Mouse (Mus musculus) mouse trophoblast stem cell (cell line): ENCODE measurements at regions not wholly inside any gene's neighbourhood (a gene's known extent, or its start where the extent isn't known, plus 50 kb on each side); places are given as distances from the start of the nearest gene placed in this dataset.
"Not testable (repeated sequence)": the region's sequence is repeated elsewhere in the genome, so short reads cannot be mapped to it uniquely, and the experiment has no call there.

Source experiments
- in situ Hi-C, 2 experiments: fragments of 300-500 bp; cut with MseI, MboI; formaldehyde crosslinking; loops; 2 replicates in 1 of 2; 3 replicates in 1 of 2; pipeline ENCODE4 v1.15.1; 2025

DNA sequence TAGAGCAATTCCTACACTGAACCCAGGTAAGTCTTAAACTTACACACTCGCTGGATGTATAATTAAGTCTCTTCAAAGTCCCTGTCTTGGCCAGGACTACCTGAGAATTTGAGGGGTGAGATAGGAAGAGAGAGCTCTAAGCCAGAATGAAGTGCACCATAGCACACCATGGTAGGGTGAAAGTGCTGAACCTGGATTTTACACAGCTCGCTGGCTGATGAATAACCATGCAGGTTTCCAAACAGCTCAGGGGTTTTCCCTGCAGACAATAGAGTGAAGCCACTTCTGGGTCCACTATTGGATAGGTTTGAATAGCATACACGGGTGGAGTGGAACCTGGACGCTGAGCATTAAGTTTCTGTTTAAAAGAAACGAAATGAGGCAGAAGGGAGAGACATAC lies 180.7 kb upstream of the Plxna2 start:
- in situ Hi-C loops = no loop called here

DNA sequence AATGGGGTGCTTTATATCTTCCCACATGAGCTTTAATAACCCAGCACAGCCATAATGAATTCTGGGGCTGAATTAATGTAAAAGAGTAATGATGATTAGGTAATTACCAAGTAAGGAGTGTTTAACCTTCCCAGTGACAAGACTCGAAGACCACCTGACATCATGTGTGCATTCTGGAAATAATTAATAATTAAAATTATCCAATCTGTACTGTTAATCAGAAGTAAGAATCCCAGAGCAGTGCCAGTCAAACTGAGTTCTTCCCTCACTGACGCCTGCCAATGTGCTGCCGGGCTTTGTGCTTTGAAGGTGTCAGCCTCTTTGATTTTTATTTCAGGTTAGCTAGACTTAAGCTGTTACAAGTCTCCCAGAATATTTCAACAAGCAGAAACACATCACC lies 183.0 kb upstream of the Plxna2 start:
- in situ Hi-C loops = no loop called here

DNA sequence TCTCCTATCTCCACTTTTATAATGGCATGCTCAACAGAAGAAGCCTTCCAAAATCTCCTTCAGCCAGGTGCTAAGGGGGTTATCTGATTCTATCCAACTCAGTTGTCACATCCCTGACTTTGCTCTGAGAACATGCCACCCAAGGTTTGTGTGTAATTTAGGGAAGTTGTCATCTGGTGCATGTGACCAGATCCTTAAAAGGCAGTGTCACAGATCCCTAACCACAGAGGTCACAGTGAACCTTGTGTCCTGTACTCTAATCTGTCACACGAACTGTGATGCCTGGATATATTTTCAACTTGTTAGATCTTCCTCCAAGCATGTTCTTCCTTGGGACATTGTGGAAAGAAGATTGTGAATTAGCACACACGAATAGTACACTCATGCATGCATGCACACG lies 189.4 kb upstream of the Plxna2 start:
- in situ Hi-C loops = no loop called here

DNA sequence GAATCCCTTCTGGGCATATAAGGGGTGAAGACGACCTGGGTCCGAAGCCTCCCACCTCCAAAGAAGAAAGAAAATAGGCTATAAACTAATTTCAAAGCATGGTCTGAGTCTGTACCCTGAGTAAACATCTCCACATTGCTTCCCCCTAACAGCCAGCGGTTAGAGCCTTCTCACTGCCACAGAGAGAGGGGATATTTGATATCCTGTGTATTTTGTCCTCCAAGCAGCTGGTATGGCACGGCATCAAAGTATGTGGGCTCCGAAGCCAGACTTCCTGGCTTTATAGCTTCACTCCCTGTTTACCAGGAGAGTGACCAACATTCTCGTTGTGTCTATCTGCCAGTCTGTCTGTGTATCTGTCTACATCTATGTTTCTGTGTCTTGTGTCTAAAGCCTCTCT lies 191.7 kb upstream of the Plxna2 start:
- in situ Hi-C loops = no loop called here

DNA sequence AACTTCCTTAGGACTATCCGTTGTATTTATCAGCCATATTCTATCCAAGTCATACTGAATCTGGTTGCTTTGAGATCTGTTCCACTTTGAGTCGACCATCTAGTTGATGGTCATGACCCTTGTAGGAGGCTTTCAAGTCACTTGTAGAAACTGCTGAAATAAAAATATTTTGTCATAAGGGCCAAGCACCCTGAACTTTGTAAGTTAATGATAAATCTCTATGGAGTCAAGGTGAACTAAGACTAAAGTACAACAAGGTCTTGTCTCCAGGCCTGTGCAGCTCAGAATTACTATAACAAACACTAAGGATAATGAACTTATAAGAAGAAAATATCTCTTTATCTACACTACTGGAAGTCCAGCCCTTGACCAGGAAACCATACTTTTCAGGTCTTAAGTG lies 193.8 kb upstream of the Plxna2 start:
- in situ Hi-C loops = no loop called here

DNA sequence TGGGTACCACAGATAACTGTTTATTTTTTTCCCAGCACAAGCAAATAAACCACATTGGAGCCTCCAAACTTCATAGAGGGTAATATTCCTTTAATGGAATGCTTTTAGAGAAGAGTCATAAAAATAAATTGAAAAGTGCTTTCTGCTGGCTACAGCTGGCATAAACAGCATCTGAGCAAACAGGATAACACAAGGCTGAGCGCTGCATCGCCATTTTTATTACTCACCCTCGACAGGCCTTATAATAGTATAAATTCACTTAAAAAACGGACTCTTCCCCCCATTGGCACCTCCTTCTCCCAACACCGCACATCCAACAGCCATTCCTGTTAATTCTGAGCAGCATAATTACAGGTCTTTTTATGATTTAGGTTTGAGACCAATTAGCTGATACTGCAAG lies 205.8 kb upstream of the Plxna2 start:
- in situ Hi-C loops = no loop called here

DNA sequence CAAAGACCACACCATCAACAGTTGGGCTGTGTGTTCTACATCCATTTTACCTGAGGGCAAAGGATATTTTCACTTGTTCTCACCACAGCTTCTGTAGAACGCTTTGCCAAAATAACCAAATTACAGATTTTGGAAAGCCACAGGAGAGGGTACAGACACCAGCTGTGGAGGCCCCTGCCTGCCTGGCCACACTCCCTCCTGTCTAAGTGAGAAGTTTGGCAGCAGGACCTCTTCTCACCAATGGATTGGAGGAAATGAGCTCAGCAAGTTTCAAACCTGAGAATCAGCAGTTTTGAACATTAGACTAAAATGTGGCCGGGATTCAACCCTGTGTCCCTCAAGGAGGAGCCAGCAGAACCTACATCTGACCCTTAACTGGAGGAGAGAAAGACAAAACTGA lies 206.2 kb upstream of the Plxna2 start:
- in situ Hi-C loops = no loop called here

DNA sequence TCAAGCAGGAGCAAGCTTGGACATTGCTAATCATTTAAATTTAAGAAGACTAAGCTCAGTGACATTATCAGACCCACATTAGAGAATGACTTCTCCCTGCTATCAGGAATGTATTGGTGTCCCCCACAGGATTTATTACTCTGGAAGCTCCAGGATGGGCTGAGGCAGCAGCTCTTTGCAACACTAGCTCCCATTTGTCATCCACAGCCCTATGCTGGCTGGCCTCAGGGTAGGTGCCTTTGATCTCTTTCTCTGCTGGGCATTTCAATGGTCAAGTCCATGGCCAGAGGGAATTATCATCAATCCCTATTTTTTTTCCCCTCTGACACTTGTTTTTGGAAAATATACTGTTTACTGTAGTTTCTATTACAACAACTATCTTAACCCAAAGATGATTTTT lies 218.7 kb upstream of the Plxna2 start:
- in situ Hi-C loops = no loop called here

DNA sequence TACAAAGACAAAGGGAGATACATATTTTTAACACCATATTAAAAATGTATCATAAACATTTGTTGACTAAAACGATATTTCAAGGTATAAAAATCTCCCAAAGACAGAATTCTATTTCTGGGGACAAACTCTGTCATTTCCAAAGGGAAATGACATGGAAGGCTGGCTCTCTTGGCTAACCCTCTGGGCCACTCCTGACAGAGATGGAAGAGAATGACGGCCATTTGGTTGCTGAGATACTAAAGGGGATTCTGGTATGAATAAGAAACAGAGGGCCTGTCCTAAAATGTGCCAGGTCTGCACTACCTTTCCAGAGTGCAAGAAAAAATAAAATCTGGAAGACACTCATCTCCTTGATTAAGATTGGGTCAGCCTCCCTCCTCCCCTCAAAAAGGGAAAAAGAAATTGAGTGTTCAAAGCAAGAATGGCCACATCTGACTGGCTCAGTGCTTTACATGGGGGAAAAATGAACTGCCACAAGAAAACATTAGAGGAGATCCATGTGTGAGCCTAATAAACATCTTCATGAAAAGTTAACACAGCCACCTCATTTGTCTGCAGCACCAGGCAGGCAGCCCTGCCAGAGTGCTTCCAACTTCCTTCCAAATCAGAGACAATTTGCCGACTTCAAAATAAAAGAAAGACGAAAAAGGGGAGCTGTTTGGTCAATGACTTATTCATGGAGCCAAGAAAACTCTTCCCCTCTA lies 221.1 kb upstream of the Plxna2 start:
- in situ Hi-C loops = no loop called here

DNA sequence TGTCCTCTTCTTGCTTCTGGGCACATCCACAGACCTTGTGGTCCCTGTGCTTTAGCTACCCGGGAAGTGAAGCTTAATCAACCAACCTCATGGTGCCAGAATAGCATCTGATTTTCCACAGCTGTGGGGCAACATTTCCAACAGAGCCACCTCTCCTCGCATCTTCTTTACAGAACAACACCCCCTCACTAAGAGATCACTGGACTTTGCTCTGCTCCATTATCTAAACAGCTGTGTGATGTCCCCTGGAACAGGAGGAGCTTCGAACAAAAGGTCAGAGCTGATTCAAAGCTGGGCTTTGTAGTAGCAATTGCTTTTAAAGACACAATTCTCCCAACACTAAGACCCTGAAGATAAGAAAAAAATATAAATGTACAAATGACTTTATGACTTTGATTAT lies 224.3 kb upstream of the Plxna2 start:
- in situ Hi-C loops = no loop called here

DNA sequence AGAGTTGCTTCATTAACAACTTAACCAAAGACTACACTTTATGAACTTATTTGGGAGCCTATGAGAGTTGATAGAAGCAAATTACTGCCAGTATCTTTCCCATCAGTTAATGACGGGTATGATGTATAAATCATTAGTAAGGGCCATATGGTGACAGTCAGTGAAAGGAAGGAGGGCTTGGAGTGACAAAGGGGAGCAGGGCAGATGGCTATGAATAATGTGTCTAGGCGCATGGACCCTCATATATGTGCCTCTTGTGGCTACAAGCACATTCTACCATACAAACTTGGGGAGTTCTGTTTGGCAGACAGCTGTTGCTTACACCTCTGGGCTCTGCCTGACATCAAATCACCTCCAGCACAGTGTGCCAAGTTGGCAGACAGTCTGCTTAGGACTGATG lies 227.8 kb upstream of the Plxna2 start:
- in situ Hi-C loops = no loop called here

DNA sequence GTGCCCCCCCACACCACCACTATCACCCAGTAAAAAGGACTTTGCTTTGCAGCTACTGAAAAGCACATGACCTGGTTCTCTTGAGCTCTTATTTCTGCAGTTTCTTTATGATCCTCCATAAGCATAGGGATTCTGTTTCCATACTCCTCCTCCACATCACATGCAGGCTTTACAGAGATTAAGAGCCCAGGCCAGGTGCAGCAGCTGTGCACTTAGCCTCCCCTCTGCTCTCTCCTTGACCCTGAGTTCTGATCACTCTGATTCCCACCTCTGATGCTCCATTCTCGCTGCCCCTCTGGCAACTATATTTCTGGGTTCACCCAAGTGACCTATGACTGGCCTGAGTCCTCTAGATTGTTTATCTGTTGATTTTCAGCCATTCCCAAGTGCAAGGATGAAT lies 239.9 kb upstream of the Plxna2 start:
- in situ Hi-C loops = no loop called here

DNA sequence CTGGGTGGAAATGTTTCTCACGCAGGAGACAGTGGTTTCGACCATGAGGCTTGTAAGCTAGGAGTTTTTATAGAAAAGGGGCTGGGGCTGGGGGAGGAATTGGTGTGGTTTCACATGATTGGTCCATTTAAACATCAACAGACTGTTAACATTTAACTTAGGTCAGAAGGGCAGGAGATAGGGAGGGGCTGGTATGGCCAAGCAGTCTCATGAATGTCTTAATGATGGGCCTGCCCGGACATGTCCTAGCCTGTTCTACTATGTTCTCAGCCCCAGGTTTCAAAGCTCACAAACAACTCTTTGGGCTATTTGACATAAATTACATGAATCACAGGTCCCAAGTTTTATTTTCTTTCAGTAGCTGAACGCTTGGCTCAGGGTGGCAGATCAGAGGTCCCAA lies 244.5 kb upstream of the Plxna2 start:
- in situ Hi-C loops = not testable (repeated sequence)

DNA sequence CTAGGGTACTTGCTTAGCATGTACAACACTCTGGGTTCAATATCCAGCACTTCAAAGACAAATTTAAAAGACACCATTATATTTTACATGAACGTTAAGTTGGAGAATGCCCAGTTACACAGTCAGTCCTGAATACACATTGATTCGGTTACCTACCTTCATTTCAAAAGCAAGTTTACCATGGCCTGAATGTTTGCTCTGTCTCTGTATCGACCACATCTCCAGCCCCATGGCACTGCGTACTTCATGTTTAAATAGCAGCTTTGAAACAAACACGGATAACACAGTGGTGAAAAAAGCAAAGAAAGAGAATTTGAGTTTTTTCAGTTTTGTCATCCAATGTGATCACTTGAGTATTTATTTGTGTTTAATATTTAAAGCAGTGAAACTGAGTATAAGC lies 254.1 kb upstream of the Plxna2 start:
- in situ Hi-C loops = no loop called here

DNA sequence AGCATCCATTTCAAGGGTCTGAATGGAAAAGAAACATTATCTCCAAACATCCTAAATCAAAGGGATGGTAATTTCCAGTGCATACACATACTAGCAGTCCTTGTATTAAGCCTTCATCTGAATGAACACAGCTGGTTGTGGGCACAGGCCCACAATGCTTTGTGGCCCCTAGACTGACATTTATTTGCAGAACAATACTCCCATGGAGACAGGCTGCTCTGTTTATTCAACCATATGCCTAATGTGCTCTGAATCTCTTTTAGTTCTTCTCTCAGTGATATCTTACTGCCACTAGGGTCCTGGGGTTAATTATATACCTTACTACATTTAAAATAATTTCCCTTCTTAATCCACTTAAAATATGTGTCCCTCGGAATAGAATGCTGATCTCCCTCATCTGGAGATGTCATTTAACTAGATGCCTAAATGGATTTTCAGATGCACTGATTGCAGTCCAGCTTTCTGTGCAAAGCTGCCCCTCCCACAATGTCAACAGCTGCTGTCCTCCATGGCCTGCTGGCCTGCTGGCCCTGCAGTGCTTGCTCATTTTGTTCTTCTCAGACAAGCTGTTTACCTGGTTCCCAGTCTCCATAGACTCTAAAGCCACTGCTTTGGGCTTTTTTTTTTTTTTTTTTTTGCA lies 254.8 kb upstream of the Plxna2 start:
- in situ Hi-C loops = no loop called here

DNA sequence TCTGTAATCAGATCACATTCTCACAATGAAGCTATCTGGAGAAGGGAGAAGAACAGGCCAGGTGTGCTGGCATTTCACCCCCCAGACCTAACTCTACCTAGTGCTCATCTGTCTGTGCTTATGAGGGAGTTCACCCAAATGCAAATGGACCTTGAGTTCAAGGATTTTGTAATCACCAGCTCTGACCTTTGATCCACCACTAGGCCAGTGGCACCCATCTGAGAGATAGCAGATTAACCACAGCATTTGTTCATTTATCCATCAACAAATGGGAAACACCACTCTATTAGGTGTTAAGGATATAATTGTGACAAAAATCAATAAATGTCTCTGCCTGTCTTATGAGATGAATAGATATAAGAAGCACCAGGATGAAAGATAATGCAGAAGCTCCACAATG lies 255.7 kb upstream of the Plxna2 start:
- in situ Hi-C loops = no loop called here

DNA sequence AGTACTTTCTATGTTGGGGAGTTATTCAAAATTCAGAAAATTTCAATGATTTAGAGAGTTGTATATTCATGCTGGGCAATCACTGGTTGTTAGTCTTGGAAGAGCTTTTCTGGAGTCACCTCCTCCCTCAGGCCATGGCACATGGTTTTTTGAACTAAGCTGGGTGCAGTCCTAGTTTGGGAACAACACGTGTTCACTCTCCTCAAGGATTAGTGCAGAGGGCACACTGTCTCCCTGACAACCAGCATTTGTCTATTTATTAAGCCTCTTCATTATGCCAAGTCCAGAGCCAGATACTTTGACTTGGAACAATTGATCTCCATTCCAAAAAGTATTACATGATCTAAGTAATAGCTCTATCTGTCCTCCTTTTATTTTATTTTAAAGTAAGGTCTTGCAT lies 256.7 kb upstream of the Plxna2 start:
- in situ Hi-C loops = no loop called here

DNA sequence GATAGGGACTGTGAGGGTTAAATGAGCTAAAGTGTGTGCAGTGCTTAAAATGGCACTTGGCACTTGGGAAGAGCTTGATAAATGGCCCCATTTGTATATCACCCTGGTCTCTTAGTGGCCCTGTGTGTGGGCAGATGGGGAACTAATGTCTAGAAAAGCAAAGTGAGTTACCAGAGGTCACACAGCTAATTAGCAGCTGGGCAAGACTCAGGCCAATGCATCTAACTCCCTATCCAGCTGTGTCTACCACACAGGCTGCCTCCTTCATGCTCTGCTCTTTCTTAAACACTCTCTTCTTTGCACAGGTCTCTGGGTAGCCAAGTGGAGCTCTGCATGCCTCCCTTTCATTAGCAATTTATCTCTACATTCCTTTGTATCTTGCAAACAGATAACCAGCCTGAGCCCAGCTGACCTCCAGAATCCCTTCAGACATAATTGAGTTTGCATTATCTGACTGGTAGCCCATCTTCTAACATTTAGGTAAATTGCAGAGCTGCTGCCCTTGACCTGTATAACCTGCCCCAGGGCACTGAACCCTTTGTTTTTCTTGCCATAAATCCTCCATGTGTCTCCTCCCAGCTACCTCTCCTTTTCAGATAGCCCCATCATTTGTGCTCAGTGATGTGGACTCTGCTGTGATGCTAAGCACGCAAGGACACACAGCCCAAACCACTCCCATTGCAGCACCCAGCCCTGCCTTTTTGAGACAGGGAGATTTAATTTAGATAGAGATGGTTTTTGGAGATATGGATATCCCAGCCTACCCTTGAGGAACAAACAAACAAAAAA lies 263.5 kb upstream of the Plxna2 start:
- in situ Hi-C loops = no loop called here

DNA sequence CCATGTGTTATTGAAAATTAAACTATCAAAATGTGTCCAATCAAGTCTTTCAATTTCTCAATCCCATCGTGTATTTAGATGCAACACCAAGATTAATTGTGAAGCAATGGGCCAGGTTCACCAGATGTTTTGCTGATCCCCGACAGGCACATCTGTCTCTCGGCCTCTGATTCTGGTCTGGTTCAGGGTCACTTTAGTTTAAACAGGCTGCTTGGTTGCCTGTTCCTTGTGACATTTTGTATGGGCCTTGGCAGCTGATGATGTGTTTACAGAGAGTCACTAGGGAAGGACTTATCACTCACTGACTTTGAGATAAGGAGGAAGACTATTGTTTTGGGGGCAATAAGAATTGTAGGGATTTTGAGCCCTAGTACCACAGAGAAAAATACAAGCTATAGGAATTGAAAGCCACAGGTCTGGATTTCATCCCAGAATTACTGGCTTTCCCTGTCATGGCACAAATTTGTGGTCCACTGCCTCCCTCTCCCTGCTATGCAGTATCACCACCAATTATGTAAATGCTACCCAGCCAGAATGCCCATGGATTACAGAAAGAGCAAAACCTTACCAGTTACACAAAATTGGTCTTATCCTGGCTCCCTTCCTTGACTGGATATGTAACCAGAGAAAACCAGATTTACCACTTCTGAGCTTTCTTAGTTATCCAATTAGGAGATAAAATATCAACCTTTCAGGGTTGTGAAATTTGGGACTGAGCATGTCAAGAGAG lies 272.5 kb upstream of the Plxna2 start:
- in situ Hi-C loops = no loop called here

DNA sequence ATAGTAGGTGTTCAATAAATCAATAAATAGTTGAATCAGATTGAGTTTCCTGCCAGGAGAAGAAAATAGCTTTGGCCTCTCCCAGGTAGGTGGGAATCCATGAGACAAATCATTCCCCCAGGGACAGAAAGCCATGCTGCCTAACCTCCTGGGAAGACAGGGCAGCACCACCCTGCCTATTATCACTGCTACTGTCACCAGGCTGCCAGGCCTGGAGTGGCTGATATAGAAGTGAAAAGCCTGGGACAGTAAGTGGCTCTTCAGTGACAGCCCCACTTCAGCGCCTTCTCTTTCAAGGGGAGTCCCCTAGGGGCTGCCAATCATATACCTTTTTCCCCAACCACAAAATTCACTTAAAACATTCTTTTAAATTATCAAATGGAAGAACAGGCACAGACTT lies 275.4 kb upstream of the Plxna2 start:
- in situ Hi-C loops = no loop called here

DNA sequence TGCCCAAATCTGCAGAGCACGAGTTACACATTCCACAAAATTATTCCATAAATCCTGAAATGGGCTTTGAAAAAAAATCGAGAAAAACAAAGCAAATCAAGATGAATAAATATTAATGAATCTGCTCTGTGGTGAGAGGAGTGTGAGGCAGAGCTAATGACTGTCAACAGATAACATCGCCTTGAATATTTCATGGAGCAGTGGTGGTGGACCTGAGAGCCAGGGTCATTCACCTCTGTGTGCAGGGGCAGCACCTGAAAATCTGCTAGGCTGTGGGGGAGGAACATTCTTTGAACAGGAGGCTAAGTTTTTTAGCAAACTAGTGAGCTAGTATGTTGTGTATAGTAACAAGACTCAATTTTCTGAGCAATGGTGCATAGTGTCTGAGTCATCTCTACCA lies 276.3 kb upstream of the Plxna2 start:
- in situ Hi-C loops = no loop called here
